Mouse (Mus musculus) myocyte (in vitro differentiated cells): Measurements from ENCODE around the gene Zcchc7.

ENCODE experiments used
- E2F4 ChIP-seq: IDR thresholded peaks from one replicate; pipeline ENCODE4 v1.6.1; 2011; ENCODE audit warnings: mild to moderate bottlenecking, control low read depth, moderate library complexity; ENCODE audit not compliant: insufficient read depth
- MAX ChIP-seq: IDR thresholded peaks from one replicate; pipeline ENCODE4 v1.6.1; 2011; ENCODE audit warnings: low read depth, mild to moderate bottlenecking, control low read depth
- MYOD1 ChIP-seq, 3 experiments: IDR thresholded peaks; one replicate each; pipeline ENCODE4 v1.6.1; 2011; ENCODE audit warnings: control low read depth in 2 of 3, low read depth in 2 of 3, mild to moderate bottlenecking in 2 of 3, moderate library complexity in 1 of 3; ENCODE audit not compliant: insufficient read length in 2 of 3, control insufficient read depth in 1 of 3
- POLR2A ChIP-seq: IDR thresholded peaks from one replicate; pipeline ENCODE4 v1.6.1; 2011; ENCODE audit warnings: low read depth, mild to moderate bottlenecking, control low read depth, moderate library complexity; ENCODE audit not compliant: insufficient read length
- POLR2AphosphoS2 ChIP-seq: IDR thresholded peaks from one replicate; pipeline ENCODE4 v1.6.1; 2011; ENCODE audit warnings: low read depth, control low read depth; ENCODE audit not compliant: insufficient read length
- USF1 ChIP-seq: IDR thresholded peaks from one replicate; pipeline ENCODE4 v1.6.1; 2011; ENCODE audit warnings: low read depth, mild to moderate bottlenecking, control low read depth, moderate library complexity

DNA sequence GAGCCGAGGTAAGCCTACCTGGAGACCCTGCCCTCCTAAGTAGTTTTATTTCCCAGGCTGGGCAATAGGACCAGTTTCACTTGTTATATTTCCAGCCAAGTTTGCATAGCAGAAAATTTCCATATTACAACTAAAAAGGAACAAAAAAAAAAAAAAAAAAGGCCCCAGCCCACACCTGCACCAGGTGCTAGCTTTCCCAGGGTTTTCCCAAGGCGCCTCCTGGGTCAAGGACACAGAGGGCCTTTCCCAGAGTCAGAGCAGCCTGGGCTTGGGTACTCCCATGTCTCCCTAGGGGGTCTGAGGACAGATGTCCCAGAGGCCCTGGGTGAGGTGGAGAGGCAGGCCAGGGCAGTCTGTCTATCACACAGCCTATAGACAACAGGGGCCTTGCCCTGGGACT lies 209.5 kb downstream of the Zcchc7 start:
- no peak for TF ChIP-seq MYOD1 (IDR thresholded peaks at IDR 0.05; ENCODE audit: control insufficient read depth in 1 of 3, insufficient read length in 2 of 3, low read depth in 2 of 3)
- no peak for TF ChIP-seq POLR2A
- TF ChIP-seq E2F4, result no peak
- TF ChIP-seq MAX, result no peak
- no peak for TF ChIP-seq USF1
- TF ChIP-seq POLR2AphosphoS2, result no peak
